Mouse (Mus musculus) adrenal gland, adult 2 months (tissue): ENCODE data around the gene Lpar1. TPM values are rescaled to one million over a fixed set of nuclear protein-coding genes. Genes with fewer than 3 reads are reported as not detected.

Experiments used
- DNase-seq: peaks from one replicate; pipeline ENCODE4 v3.0.0; 2021
- long read RNA-seq: library from polyadenylated mRNA; stranded (forward); transcript quantifications from one replicate; pipeline ENCODE4 v2.0.0, GENCODE M21; 2021
- polyA plus RNA-seq: library from polyadenylated mRNA; depleted of rRNA; stranded (reverse); fragments of >200 nt; gene quantifications from 2 replicates; pipeline ENCODE4 v1.2.3, GENCODE M21; 2012; rRNA removed
- total RNA-seq, 2 experiments: library from RNA; stranded (reverse); gene quantifications; 2 replicates each; pipeline ENCODE4 v1.2.3; 2021

Lpar1 gene
- total RNA-seq (10 to 100 TPM; 14.6 to 24.4 TPM), polyA plus RNA-seq (10.4 and 21.7 TPM in 2 replicates)
- long read RNA-seq, transcript Lpar1-201 (4 exons, 3,512 nt), result major isoform, 12 of 22 reads
- long read RNA-seq, partial matches to known transcripts, result 2 of 22 reads
- long read RNA-seq, other reads (novel, unspliced or antisense), result 6 of 22 reads

DNA sequence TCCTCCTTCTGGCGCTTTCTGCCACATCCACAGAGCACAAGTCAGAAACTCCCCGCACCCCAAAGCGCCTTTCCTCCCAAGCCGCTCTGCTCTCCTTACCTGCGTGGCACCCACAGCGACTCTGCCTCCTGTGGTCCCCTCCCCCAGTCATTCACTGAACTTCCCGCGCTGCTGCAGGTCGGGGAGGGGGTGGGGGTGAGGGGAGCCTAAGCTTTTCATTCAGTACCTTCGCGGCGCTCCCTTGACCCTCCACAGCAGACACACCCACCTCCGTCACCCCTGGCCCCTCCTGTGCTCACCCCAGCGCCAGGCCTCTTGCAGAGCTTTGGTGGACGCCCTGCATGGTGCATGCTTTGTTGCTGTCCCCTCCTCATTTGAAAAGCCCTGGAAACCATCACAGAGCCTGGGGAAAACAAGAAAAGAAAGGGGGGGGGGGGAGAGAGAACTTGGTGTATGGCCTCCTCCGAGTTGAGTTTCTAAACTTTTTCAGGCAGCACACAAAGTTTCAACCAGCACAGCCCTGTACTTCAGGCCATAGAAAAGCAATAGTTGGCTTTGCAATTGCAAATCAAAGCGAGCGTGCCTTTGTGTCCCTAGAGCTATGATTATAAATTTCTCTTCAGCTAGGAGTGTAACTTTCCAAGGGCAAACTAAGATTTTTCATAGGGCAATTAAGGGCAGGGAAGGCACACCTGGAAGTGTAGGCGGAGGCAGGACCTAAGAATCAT lies at the start of gene Lpar1:
TSS of gene Lpar1 (minus strand) at position 268 of the 728 bp plus-strand sequence.
- no peak for DNase-seq

DNA sequence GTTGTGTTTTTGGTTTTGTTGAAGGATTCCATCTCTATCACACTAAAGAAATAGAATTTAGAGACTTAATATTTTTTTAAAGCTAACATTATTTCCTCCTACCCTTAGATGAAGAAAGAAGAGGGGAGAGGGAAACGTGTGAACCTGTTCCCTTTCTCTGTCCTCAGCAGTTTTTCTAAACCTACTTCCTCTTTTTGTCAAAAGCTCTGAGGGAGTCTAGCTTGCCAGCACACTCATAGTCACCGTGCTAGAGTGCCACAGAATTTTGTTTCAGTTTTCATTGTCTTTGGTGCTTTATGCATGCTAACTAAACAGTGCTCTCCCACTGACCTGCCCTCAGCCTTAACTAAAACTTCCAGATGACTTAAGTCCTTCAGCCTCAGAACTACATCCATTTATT lies 32.2 kb upstream of the Lpar1 start:
- DNase-seq, result no peak

GRCm38 (mm10) chr4:58581191-58581590 lies 27.5 kb upstream of the Lpar1 start:
- DNase-seq, result no peak

DNA sequence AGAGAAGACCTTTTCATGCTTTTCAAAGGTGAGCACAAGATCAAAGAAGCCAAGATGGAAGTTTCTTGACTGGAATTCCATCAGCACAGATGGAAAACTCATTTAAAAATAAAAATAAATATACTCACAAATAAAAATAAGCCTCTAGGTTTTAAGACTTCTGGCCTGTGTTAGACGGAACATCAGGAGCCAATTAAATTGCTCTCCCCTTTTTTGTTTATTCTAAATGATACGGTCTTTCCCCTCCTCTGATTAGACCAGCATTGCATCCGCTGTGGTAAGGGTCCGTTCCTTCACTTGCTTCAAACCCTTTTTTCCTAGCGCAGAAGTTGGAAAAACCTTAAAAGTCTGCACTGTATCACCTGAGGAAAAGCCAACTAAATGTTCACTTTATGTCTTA lies 26.8 kb upstream of the Lpar1 start:
- no peak for DNase-seq

GRCm38 (mm10) chr4:58580098-58580497 lies 26.4 kb upstream of the Lpar1 start:
- no peak for DNase-seq

DNA sequence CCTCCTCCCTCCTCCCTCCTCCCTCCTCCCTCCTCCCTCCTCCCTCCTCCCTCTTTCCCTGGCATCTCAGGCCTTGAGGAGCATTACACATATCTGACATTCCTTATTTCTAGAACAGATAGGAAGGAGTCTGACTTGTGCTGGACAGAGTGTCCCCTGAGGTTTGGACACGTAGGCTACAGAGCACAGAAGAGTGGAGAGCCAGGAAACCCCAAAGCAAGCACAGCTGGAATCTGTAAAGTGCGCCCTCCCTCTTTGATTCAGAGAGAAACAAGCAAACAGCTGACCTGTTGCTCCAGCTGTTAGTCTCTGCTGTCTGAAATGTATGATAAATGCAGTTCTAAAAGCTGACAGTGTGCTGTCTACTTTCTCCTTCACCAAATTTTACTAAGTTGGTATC lies 24.8 kb upstream of the Lpar1 start:
- no peak for DNase-seq

GRCm38 (mm10) chr4:58577382-58578048 lies 23.8 kb upstream of the Lpar1 start:
- no peak for DNase-seq

DNA sequence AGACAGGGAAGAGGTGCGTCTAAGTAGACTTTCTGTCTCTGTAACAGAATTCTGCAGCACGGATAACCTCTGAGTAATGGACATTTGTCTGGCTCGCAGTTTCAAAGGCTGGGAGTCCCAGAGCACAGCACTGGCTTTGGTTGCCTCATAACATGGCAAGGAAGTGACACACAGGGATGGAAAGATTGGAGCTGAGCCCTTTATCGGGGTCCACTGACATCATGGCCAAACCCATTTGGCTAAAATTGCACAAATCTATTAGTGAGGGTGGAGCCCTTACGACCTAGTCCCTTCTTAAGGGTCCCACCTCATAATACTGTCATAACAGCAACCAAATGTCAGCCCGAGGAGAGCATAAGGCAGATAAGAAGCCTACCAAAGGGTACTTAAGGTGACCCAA lies 22.1 kb upstream of the Lpar1 start:
- no peak for DNase-seq

- no peak for DNase-seq
Observed at GRCm38 (mm10) chr4:58574024-58574423, 20.3 kb upstream of the Lpar1 start.

GRCm38 (mm10) chr4:58572446-58572845 lies 18.7 kb upstream of the Lpar1 start:
- DNase-seq, result no peak

GRCm38 (mm10) chr4:58571661-58572060 lies 18.0 kb upstream of the Lpar1 start:
- no peak for DNase-seq

GRCm38 (mm10) chr4:58571232-58571631 lies 17.5 kb upstream of the Lpar1 start:
- no peak for DNase-seq

DNA sequence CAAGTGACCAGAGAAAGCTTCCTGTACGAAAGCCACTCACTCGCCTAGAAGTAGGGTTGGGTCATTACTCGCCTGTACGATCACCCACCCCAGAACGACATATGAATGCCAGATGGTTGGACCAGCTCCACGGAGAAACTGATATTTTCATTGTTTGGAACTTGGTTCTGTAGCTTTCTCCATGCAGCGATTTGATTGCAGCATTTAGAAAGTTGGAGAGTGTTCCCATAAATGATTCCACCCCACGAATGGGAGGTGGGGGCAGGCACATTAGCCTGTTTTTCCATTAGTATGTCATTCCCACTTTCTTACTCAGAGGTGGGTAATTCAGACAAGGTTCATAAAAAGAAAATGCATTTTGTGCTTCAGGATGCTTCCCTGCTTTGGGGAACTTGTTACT lies 14.8 kb upstream of the Lpar1 start:
- no peak for DNase-seq

GRCm38 (mm10) chr4:58562776-58563175 lies 9.1 kb upstream of the Lpar1 start:
- DNase-seq, result no peak

DNA sequence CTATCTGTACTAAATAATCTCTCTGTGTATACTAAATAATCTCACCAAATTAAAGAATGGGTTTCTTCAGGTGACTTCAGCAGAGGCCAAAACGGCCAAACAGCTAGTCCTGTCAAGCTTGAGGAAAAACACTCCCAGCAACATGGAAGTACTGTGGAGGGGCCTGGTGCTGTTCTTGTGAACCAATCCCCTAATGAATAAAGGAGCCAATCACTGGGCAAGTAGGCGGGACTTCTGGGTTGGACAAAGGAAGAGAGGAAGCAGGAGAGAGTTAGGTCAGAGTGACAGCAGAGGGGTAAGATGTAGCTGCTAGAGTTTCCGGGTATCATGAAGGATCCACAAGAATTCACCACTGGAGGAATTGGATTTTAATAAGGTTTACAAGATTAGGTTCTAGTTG lies 3.3 kb upstream of the Lpar1 start:
- no peak for DNase-seq

GRCm38 (mm10) chr4:58554359-58554838 lies 701 bp upstream of the Lpar1 start:
- DNase-seq, result no peak

GRCm38 (mm10) chr4:58552731-58553630 lies 717 bp downstream of the Lpar1 start:
- peak; percentile 90 for DNase-seq

- DNase-seq, result peak; percentile 22
Observed at GRCm38 (mm10) chr4:58552229-58552628, 1.5 kb downstream of the Lpar1 start.

GRCm38 (mm10) chr4:58551820-58552219 lies 1.9 kb downstream of the Lpar1 start:
- DNase-seq, result peak; percentile 86

- DNase-seq, result peak; percentile 40
Observed at GRCm38 (mm10) chr4:58547725-58548124, 6.0 kb downstream of the Lpar1 start.

GRCm38 (mm10) chr4:58547273-58547565 lies 6.5 kb downstream of the Lpar1 start:
- DNase-seq, result no peak
